22 mouse cellular contexts compared by ENCODE assay signal in genomic region chr12:73511467-73512047, GRCm38 (mm10). TPM values are rescaled to one million over a fixed set of nuclear protein-coding genes. Genes with fewer than 3 reads are reported as not detected.
DNase-seq lines count a peak whose midpoint lies in the region; ATAC-seq and TF ChIP-seq lines count a peak whose summit lies in the region.
"Had no signal": no experiment of that assay in that cellular context is flagged by ENCODE, and none has a peak within 500 bp of the region (broad histone marks: within the 10 kb centered on the region; RNA-seq: fewer than 3 reads in every experiment).

No protein-coding gene starts in this region.

- no peaks in the 10 kb centered on the region for H3K9me3 ChIP-seq in limb, embryonic 10.5 days (replicated peaks)
- no peaks in the 10 kb centered on the region for H3K9me3 ChIP-seq in limb, embryonic 14.5 days (ENCODE audit: control insufficient read depth, low read length)
- no peaks in the 10 kb centered on the region for H3K9me3 ChIP-seq in intestine, embryonic 16.5 days (ENCODE audit: control insufficient read depth, low read length)
- H3K9me3 ChIP-seq in heart, embryonic 12.5 days (replicated peaks): no peaks in the 10 kb centered on the region
- H3K9me3 ChIP-seq: forebrain, embryonic 15.5 days; hindbrain, embryonic 12.5 days had no signal

- H3K27ac ChIP-seq in limb, embryonic 10.5 days: peak overlapping the region; percentile 46; the same call in 1 of the 2 replicates
- no peak overlapping the region for H3K27ac ChIP-seq in limb, embryonic 14.5 days (replicated peaks; ENCODE audit: low read depth, low read length)
- no peak overlapping the region for H3K27ac ChIP-seq in intestine, embryonic 16.5 days (ENCODE audit: low read length)
- H3K27ac ChIP-seq in heart, embryonic 12.5 days (ENCODE audit: poor library complexity, severe bottlenecking): no peak overlapping the region
- H3K27ac ChIP-seq: forebrain, embryonic 15.5 days; hindbrain, embryonic 12.5 days had no signal

- peak; percentile 45 for ATAC-seq in limb, embryonic 14.5 days (ENCODE audit: low FRiP score, low read depth)
- no peak for ATAC-seq in intestine, embryonic 16.5 days
- ATAC-seq in heart, embryonic 12.5 days (ENCODE audit: insufficient number of reproducible peaks, low FRiP score): no peak
- ATAC-seq: activated CD4-positive, CD25-positive, alpha-beta regulatory T cell, adult 4 months; forebrain, embryonic 15.5 days; hindbrain, embryonic 16.5 days; Patski had no signal

- H3K4me1 ChIP-seq in limb, embryonic 10.5 days: peaks cover 52% of the 10 kb centered on the region
- H3K4me1 ChIP-seq in limb, embryonic 14.5 days (ENCODE audit: control insufficient read depth, insufficient read depth, low read length): peaks cover 37% of the 10 kb centered on the region
- 0 out of 2 replicates have a peak, but pooled peaks cover 3% of the 10 kb centered on the region for H3K4me1 ChIP-seq in intestine, embryonic 16.5 days (ENCODE audit: control insufficient read depth, insufficient read depth, low read length)
- H3K4me1 ChIP-seq in heart, embryonic 12.5 days (replicated peaks): no peaks in the 10 kb centered on the region
- H3K4me1 ChIP-seq: forebrain, embryonic 15.5 days; hindbrain, embryonic 12.5 days had no signal

- H3K9ac ChIP-seq in limb, embryonic 14.5 days (ENCODE audit: low read depth, low read length, severe bottlenecking): 0 out of 2 replicates have a peak overlapping the region, but pooled peaks have one; percentile 3
- H3K9ac ChIP-seq in intestine, embryonic 16.5 days (ENCODE audit: low read depth, low read length): no peak overlapping the region
- no peak overlapping the region for H3K9ac ChIP-seq in heart, embryonic 12.5 days
- H3K9ac ChIP-seq: forebrain, embryonic 15.5 days; hindbrain, embryonic 12.5 days had no signal

- DNase-seq in retina, postnatal 1 day: peak; percentile 3
- DNase-seq in retina, embryonic 14.5 days (ENCODE audit: low spot score): no peak
- DNase-seq in limb, embryonic 10.5 days (ENCODE audit: low spot score): no peak
- peak; percentile 34 for DNase-seq in limb, embryonic 14.5 days (ENCODE audit: low spot score)
- DNase-seq in adrenal gland, postnatal 10 days: no peak
- DNase-seq: adrenal gland, adult 2 months; adrenal gland, postnatal 36 days; cerebellum, adult 8-10 months; cerebellum, postnatal 25 days; gastrocnemius, postnatal 36 days; heart, adult 11 months; heart, postnatal 10 days; heart, postnatal 4 days had no signal

- WGBS in limb, embryonic 10.5 days: 50% methylated on average over 16 of the region's 16 CpGs
- 16% methylated on average over 16 of the region's 16 CpGs for WGBS in limb, embryonic 14.5 days
- 81% methylated on average over 16 of the region's 16 CpGs for WGBS in intestine, embryonic 16.5 days
- whole genome bisulfite sequencing in heart, embryonic 12.5 days: 83% methylated on average over 16 of the region's 16 CpGs

- no peak overlapping the region for H3K4me2 ChIP-seq in limb, embryonic 14.5 days (replicated peaks; ENCODE audit: low read depth, low read length, severe bottlenecking)
- H3K4me2 ChIP-seq in intestine, embryonic 16.5 days (ENCODE audit: low read depth, low read length): no peak overlapping the region
- no peak overlapping the region for H3K4me2 ChIP-seq in heart, embryonic 12.5 days
- H3K4me2 ChIP-seq: forebrain, embryonic 15.5 days; hindbrain, embryonic 12.5 days had no signal

- no peak for TF ChIP-seq POLR2A in limb, embryonic 14.5 days (IDR thresholded peaks at IDR 0.05; ENCODE audit: borderline replicate concordance, extremely low read depth, insufficient read depth, insufficient read length)

- H3K4me3 ChIP-seq in limb, embryonic 10.5 days: no peak overlapping the region
- H3K4me3 ChIP-seq in limb, embryonic 14.5 days (replicated peaks; ENCODE audit: low read length): no peak overlapping the region
- H3K4me3 ChIP-seq in intestine, embryonic 16.5 days (ENCODE audit: low read length): no peak overlapping the region
- no peak overlapping the region for H3K4me3 ChIP-seq in heart, embryonic 12.5 days
- H3K4me3 ChIP-seq: forebrain, embryonic 15.5 days; hindbrain, embryonic 12.5 days had no signal

- no peaks in the 10 kb centered on the region for H3K36me3 ChIP-seq in limb, embryonic 10.5 days
- H3K36me3 ChIP-seq in limb, embryonic 14.5 days (ENCODE audit: control insufficient read depth, insufficient read depth, low read length): no peaks in the 10 kb centered on the region
- no peaks in the 10 kb centered on the region for H3K36me3 ChIP-seq in intestine, embryonic 16.5 days (ENCODE audit: control insufficient read depth, insufficient read depth, low read length)
- no peaks in the 10 kb centered on the region for H3K36me3 ChIP-seq in heart, embryonic 12.5 days
- H3K36me3 ChIP-seq: forebrain, embryonic 15.5 days; hindbrain, embryonic 12.5 days had no signal

- H3K27me3 ChIP-seq in limb, embryonic 10.5 days (ENCODE audit: low read depth, poor library complexity, severe bottlenecking): peaks cover 28% of the 10 kb centered on the region
- H3K27me3 ChIP-seq in limb, embryonic 14.5 days (ENCODE audit: control insufficient read depth, insufficient read depth, low read length): no peaks in the 10 kb centered on the region
- H3K27me3 ChIP-seq in intestine, embryonic 16.5 days (replicated peaks; ENCODE audit: control insufficient read depth, insufficient read depth, low read length): 0 out of 2 replicates have a peak, but pooled peaks cover 2% of the 10 kb centered on the region
- H3K27me3 ChIP-seq in heart, embryonic 12.5 days (replicated peaks): no peaks in the 10 kb centered on the region; the same call in 1 of the 2 replicates
- H3K27me3 ChIP-seq: forebrain, embryonic 15.5 days; hindbrain, embryonic 12.5 days; Patski had no signal

RNA-seq across cellular contexts. Expression of gene Tmem30b, which starts 34.6 kb away (rescaled TPM):
- polyA plus RNA-seq in limb, embryonic 10.5 days (2016; fragmentation: Nextera tagmentation; extraction: Ambion mirVana): 9.1 and 15.7 TPM in 2 replicates
- 13.8 and 19.8 TPM in 2 replicates for polyA plus RNA-seq in limb, embryonic 14.5 days (2012; rRNA removed)
- 16.9 and 17.0 TPM in 2 replicates for polyA plus RNA-seq in limb, embryonic 14.5 days (2014; fragmentation: Nextera tagmentation; extraction: Ambion mirVana)
- polyA plus RNA-seq in intestine, embryonic 16.5 days (2015; fragmentation: Nextera tagmentation; extraction: Ambion mirVana): 82.9 and 91.2 TPM in 2 replicates
- polyA plus RNA-seq in heart, embryonic 12.5 days (2016; fragmentation: Nextera tagmentation; extraction: Ambion mirVana): 0.18 and 0.36 TPM in 2 replicates
- 1 to 10 TPM; 3.0 to 5.8 TPM for total RNA-seq in adrenal gland, postnatal 10 days (2021)
- total RNA-seq: MEL had no signal
- polyA plus RNA-seq: activated CD4-positive, CD25-positive, alpha-beta regulatory T cell, adult 4 months; C2C12; Patski had no signal

Comparison
In these comparisons a context has a peak if more than half of its experiments do, and no peak if none do; other contexts are left out.
1. DNase-seq: peak in retina, postnatal 1 day (single experiment) and limb, embryonic 14.5 days (single experiment); none in retina, embryonic 14.5 days (single experiment), limb, embryonic 10.5 days (single experiment) and adrenal gland, postnatal 10 days (single experiment).